Mouse (Mus musculus) kidney, adult 2 months (tissue): ENCODE data around the gene Gng8.

ENCODE experiments used
- CTCF ChIP-seq: fragments of 200-500 bp; conservative IDR thresholded peaks from 2 replicates; pipeline ENCODE4 v1.5.1; 2011; ENCODE audit warnings: low read depth, mild to moderate bottlenecking, control low read depth, low read length, moderate library complexity, mixed read lengths; ENCODE audit not compliant: insufficient read depth, insufficient read length
- POLR2A ChIP-seq: fragments of 200-500 bp; IDR thresholded peaks from one replicate; pipeline ENCODE4 v1.6.1; 2011; ENCODE audit warnings: low read depth, low read length, control low read depth

DNA sequence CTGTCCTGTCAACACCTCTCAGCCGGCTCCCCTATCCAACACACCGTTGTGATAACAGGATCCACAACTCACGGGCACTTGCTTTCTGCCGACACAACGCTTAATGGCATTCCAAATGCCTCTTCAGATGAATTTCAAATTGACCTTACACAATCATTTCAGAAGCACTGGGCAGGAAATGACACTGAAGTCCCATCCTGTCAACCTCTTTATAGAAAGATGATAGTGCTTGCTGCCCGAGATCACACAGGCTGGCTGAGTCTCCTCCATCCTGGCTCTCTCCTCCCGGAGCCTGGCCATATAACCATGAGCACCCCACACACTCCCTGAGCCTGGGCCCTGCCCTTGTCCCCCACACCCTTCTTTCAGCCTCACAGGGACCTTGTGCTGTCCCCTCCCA, 16.3 kb downstream of the Gng8 start:
- TF ChIP-seq POLR2A (no peak), CTCF (no peak)
